In the genomic region with DNA sequence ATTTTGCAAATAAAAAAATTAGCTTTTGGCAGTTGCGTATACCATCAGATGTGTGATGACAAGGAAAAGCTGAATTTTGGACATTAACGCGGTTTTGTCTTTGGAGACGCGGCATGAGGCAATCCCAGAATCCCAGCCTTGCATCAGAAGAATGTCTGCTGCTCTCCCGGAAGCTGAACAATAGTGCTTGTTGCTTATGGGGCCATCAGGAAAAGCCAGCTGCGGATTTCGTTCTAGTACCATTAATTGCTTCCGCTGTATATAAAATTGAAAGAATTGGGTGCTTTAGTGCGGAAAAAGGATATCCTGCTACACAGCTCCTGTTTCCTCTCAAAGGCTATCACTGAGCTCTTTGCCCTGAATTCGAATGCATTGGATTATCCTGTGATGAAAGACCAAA, we compare ENCODE assay signal across 25 mouse cellular contexts. TPM values are rescaled to one million over a fixed set of nuclear protein-coding genes. Genes with fewer than 3 reads are reported as not detected.
DNase-seq lines count a peak whose midpoint lies in the region; ATAC-seq and TF ChIP-seq lines count a peak whose summit lies in the region.
"Had no signal": no experiment of that assay in that cellular context is flagged by ENCODE, and none has a peak within 500 bp of the region (broad histone marks: within the 10 kb centered on the region; RNA-seq: fewer than 3 reads in every experiment).

No protein-coding gene starts in this region.

- H3K27ac ChIP-seq in forebrain, postnatal 0 days (ENCODE audit: low read depth, low read length) = no peak overlapping the region
- H3K27ac ChIP-seq in forebrain, embryonic 13.5 days = no peak overlapping the region
- peak overlapping the region; percentile 71 for H3K27ac ChIP-seq in lung, embryonic 16.5 days (ENCODE audit: low read length)
- peak overlapping the region; percentile 33; the same call in 1 of the 2 replicates for H3K27ac ChIP-seq in stomach, embryonic 15.5 days
- H3K27ac ChIP-seq: hindbrain, embryonic 12.5 days; liver, embryonic 14.5 days; neural tube, embryonic 15.5 days had no signal

- peak; percentile 18 for DNase-seq in forebrain, postnatal 0 days
- DNase-seq in lung, postnatal 14 days = no peak
- DNase-seq in neural tube, embryonic 10.5 days (ENCODE audit: extremely low spot score, low spot score) = no peak
- DNase-seq: adrenal gland, postnatal 25 days; cerebellum, adult 9-11 months; gastrocnemius, postnatal 14 days; heart, postnatal 10 days; kidney, adult 11 months; kidney, postnatal 10 days; left cerebral cortex, postnatal 4 days; right cerebral cortex, postnatal 25 days; thymus, postnatal 4 days had no signal

- no peak for ATAC-seq in forebrain, postnatal 0 days
- no peak for ATAC-seq in forebrain, embryonic 13.5 days
- peak; percentile 44 for ATAC-seq in lung, embryonic 16.5 days (ENCODE audit: low read depth)
- 0 out of 2 replicates have a peak, but pooled peaks have one; percentile 25 for ATAC-seq in granulocyte monocyte progenitor cell, adult 5-6 weeks (replicated peaks; ENCODE audit: poor library complexity, severe bottlenecking)
- no peak for ATAC-seq in stomach, embryonic 15.5 days (ENCODE audit: insufficient read depth, low FRiP score, low read depth)

- no peak overlapping the region for H3K9ac ChIP-seq in forebrain, postnatal 0 days
- no peak overlapping the region for H3K9ac ChIP-seq in forebrain, embryonic 13.5 days
- H3K9ac ChIP-seq in lung, embryonic 16.5 days (ENCODE audit: low read length) = no peak overlapping the region
- no peak overlapping the region for H3K9ac ChIP-seq in stomach, embryonic 15.5 days
- H3K9ac ChIP-seq: hindbrain, embryonic 12.5 days; liver, embryonic 14.5 days; neural tube, embryonic 15.5 days had no signal

- no peak overlapping the region for H3K4me3 ChIP-seq in forebrain, postnatal 0 days (ENCODE audit: low read depth, low read length)
- H3K4me3 ChIP-seq in forebrain, embryonic 13.5 days = no peak overlapping the region
- H3K4me3 ChIP-seq in lung, embryonic 16.5 days (ENCODE audit: low read length) = no peak overlapping the region
- H3K4me3 ChIP-seq in stomach, embryonic 15.5 days (replicated peaks) = no peak overlapping the region
- H3K4me3 ChIP-seq: hindbrain, embryonic 12.5 days; megakaryocyte, embryonic 14.5 days; neural tube, embryonic 15.5 days had no signal

- H3K4me2 ChIP-seq in forebrain, postnatal 0 days (ENCODE audit: low read depth) = no peak overlapping the region
- H3K4me2 ChIP-seq in forebrain, embryonic 13.5 days = no peak overlapping the region
- H3K4me2 ChIP-seq in lung, embryonic 16.5 days (ENCODE audit: low read depth, low read length) = peak overlapping the region; percentile 39
- peak overlapping the region; percentile 26; the same call in 1 of the 2 replicates for H3K4me2 ChIP-seq in stomach, embryonic 15.5 days
- H3K4me2 ChIP-seq: hindbrain, embryonic 12.5 days; neural tube, embryonic 15.5 days had no signal

- peaks cover 11% of the 10 kb centered on the region for H3K4me1 ChIP-seq in forebrain, postnatal 0 days (ENCODE audit: insufficient read depth)
- H3K4me1 ChIP-seq in forebrain, embryonic 13.5 days = peaks cover 17% of the 10 kb centered on the region
- peaks cover 10% of the 10 kb centered on the region for H3K4me1 ChIP-seq in lung, embryonic 16.5 days (replicated peaks; ENCODE audit: control insufficient read depth, insufficient read depth, low read length)
- peaks cover 13% of the 10 kb centered on the region; the same call in 1 of the 2 replicates for H3K4me1 ChIP-seq in stomach, embryonic 15.5 days

- WGBS in forebrain, postnatal 0 days = 48% methylated on average over 11 of the region's 11 CpGs
- WGBS in forebrain, embryonic 13.5 days = 62% methylated on average over 11 of the region's 11 CpGs
- WGBS in lung, embryonic 16.5 days = 35% methylated on average over 11 of the region's 11 CpGs
- 43% methylated on average over 11 of the region's 11 CpGs for WGBS in stomach, embryonic 15.5 days

- H3K36me3 ChIP-seq in forebrain, postnatal 0 days (ENCODE audit: insufficient read depth) = no peaks in the 10 kb centered on the region
- no peaks in the 10 kb centered on the region for H3K36me3 ChIP-seq in forebrain, embryonic 13.5 days (ENCODE audit: poor library complexity, severe bottlenecking)
- H3K36me3 ChIP-seq in lung, embryonic 16.5 days (ENCODE audit: control insufficient read depth, insufficient read depth, low read length) = no peaks in the 10 kb centered on the region
- no peaks in the 10 kb centered on the region for H3K36me3 ChIP-seq in stomach, embryonic 15.5 days
- H3K36me3 ChIP-seq: hindbrain, embryonic 12.5 days; neural tube, embryonic 15.5 days had no signal

- no peak for TF ChIP-seq CTCF in forebrain, postnatal 0 days (IDR thresholded peaks at IDR 0.05; ENCODE audit: low read depth)

- H3K27me3 ChIP-seq in forebrain, postnatal 0 days (ENCODE audit: insufficient read depth, low read length) = no peaks in the 10 kb centered on the region
- H3K27me3 ChIP-seq in forebrain, embryonic 13.5 days = no peaks in the 10 kb centered on the region
- peaks cover 4% of the 10 kb centered on the region; the same call in 1 of the 2 replicates for H3K27me3 ChIP-seq in lung, embryonic 16.5 days (ENCODE audit: control insufficient read depth, insufficient read depth, low read depth, low read length)
- H3K27me3 ChIP-seq in stomach, embryonic 15.5 days (replicated peaks) = no peaks in the 10 kb centered on the region
- H3K27me3 ChIP-seq: hindbrain, embryonic 12.5 days; neural tube, embryonic 15.5 days had no signal

- H3K9me3 ChIP-seq in forebrain, postnatal 0 days (ENCODE audit: low read length) = no peaks in the 10 kb centered on the region
- H3K9me3 ChIP-seq in forebrain, embryonic 13.5 days (replicated peaks) = no peaks in the 10 kb centered on the region
- no peaks in the 10 kb centered on the region for H3K9me3 ChIP-seq in lung, embryonic 16.5 days (ENCODE audit: control insufficient read depth, low read length)
- no peaks in the 10 kb centered on the region for H3K9me3 ChIP-seq in stomach, embryonic 15.5 days
- H3K9me3 ChIP-seq: hindbrain, embryonic 12.5 days; megakaryocyte, embryonic 14.5 days; neural tube, embryonic 15.5 days had no signal

RNA-seq across cellular contexts. Expression of gene Bmpr1a, which starts 8.8 kb away (rescaled TPM):
- 52.2 and 54.8 TPM in 2 replicates for total RNA-seq in forebrain, postnatal 0 days (2014; rRNA removed)
- polyA plus RNA-seq in forebrain, postnatal 0 days (2015; fragmentation: Nextera tagmentation; extraction: Ambion mirVana) = 12.7 and 15.9 TPM in 2 replicates
- 24.9 and 25.5 TPM in 2 replicates for polyA plus RNA-seq in forebrain, embryonic 13.5 days (2015; fragmentation: Nextera tagmentation; extraction: Ambion mirVana)
- 18.1 and 25.8 TPM in 2 replicates for polyA plus RNA-seq in lung, embryonic 16.5 days (2015; fragmentation: Nextera tagmentation; extraction: Ambion mirVana)
- not detected in 2 replicates for total RNA-seq in granulocyte monocyte progenitor cell, adult 5-6 weeks (2014; fragmentation: Nextera tagmentation)
- 0.04 and 0.46 TPM in 2 replicates for total RNA-seq in granulocyte monocyte progenitor cell, adult 5-6 weeks (2017)
- polyA plus RNA-seq in stomach, embryonic 15.5 days (2015; fragmentation: Nextera tagmentation; extraction: Ambion mirVana) = 47.1 and 49.9 TPM in 2 replicates

RNA-seq across cellular contexts. Expression of gene 9230112D13Rik, which starts 10.7 kb away (rescaled TPM):
- total RNA-seq in forebrain, postnatal 0 days (2014; rRNA removed) = not detected in 2 replicates
- not detected in 2 replicates for polyA plus RNA-seq in forebrain, postnatal 0 days (2015; fragmentation: Nextera tagmentation; extraction: Ambion mirVana)
- not detected in 2 replicates for polyA plus RNA-seq in forebrain, embryonic 13.5 days (2015; fragmentation: Nextera tagmentation; extraction: Ambion mirVana)
- not detected in 2 replicates for polyA plus RNA-seq in lung, embryonic 16.5 days (2015; fragmentation: Nextera tagmentation; extraction: Ambion mirVana)
- not detected in 2 replicates for total RNA-seq in granulocyte monocyte progenitor cell, adult 5-6 weeks (2014; fragmentation: Nextera tagmentation)
- not detected in 2 replicates for total RNA-seq in granulocyte monocyte progenitor cell, adult 5-6 weeks (2017)
- not detected in 2 replicates for polyA plus RNA-seq in stomach, embryonic 15.5 days (2015; fragmentation: Nextera tagmentation; extraction: Ambion mirVana)
- total RNA-seq: adrenal gland, postnatal 25 days; gastrocnemius, postnatal 14 days; heart, adult 8-10 months; heart, postnatal 10 days; layer of hippocampus, adult 8-10 months; left cerebral cortex, adult 18-20 months; left cerebral cortex, postnatal 4 days had no signal
- polyA plus RNA-seq: C2C12; frontal cortex, adult 2 months; hindbrain, embryonic 12.5 days; liver, embryonic 14.5 days; neural tube, embryonic 15.5 days had no signal

Comparison
In these comparisons a context has a peak if more than half of its experiments do, and no peak if none do; other contexts are left out.
1. ATAC-seq: peak in lung, embryonic 16.5 days (single experiment) and granulocyte monocyte progenitor cell, adult 5-6 weeks (single experiment); none in forebrain, postnatal 0 days (single experiment), forebrain, embryonic 13.5 days (single experiment) and stomach, embryonic 15.5 days (single experiment).
2. H3K27ac ChIP-seq: peak in lung, embryonic 16.5 days (single experiment) and stomach, embryonic 15.5 days (single experiment); none in forebrain, postnatal 0 days (single experiment) and forebrain, embryonic 13.5 days (single experiment).
3. H3K4me2 ChIP-seq: peak in lung, embryonic 16.5 days (single experiment) and stomach, embryonic 15.5 days (single experiment); none in forebrain, postnatal 0 days (single experiment) and forebrain, embryonic 13.5 days (single experiment).